Mouse (Mus musculus) kidney, embryonic 14.5 days (tissue): Measurements from ENCODE around the gene Rab3ip. TPM values are rescaled to one million over a fixed set of nuclear protein-coding genes. Genes with fewer than 3 reads are reported as not detected.

Experiments
- ATAC-seq: fragments of 200-750 bp; cut with Nextera tagmentation; 2 replicates; pipeline ENCODE4 v1.8.0; 2017; ENCODE audit warnings: moderate number of reproducible peaks, mild to moderate bottlenecking, moderate TSS enrichment, moderate library complexity; ENCODE audit not compliant: low FRiP score, low TSS enrichment
- H3K27ac ChIP-seq: fragments of 300-500 bp; sonication (generic); 2 replicates; pipeline ENCODE4 v1.5.1; 2014; ENCODE audit warnings: low read depth, mild to moderate bottlenecking, low read length, moderate library complexity, mixed read lengths
- H3K27me3 ChIP-seq: fragments of 300-500 bp; sonication (generic); 2 replicates; pipeline ENCODE4 v1.6.1; 2014; ENCODE audit warnings: mild to moderate bottlenecking, low read length; ENCODE audit not compliant: control insufficient read depth, insufficient read depth
- H3K36me3 ChIP-seq: fragments of 300-500 bp; sonication (generic); 2 replicates; pipeline ENCODE4 v1.6.1; 2014; ENCODE audit warnings: low read length, mixed read lengths; ENCODE audit not compliant: control insufficient read depth, insufficient read depth
- H3K4me1 ChIP-seq: fragments of 300-500 bp; sonication (generic); 2 replicates; pipeline ENCODE4 v1.6.1; 2014; ENCODE audit warnings: low read length, mixed read lengths; ENCODE audit not compliant: control insufficient read depth, insufficient read depth
- H3K4me2 ChIP-seq: fragments of 300-500 bp; sonication (generic); replicated peaks from 2 replicates; pipeline ENCODE4 v1.6.1; 2014; ENCODE audit warnings: low read depth, mild to moderate bottlenecking, low read length
- H3K4me3 ChIP-seq: fragments of 300-500 bp; sonication (generic); 2 replicates; pipeline ENCODE4 v1.5.1; 2014; ENCODE audit warnings: mild to moderate bottlenecking, low read length
- H3K9ac ChIP-seq: fragments of 300-500 bp; sonication (generic); 2 replicates; pipeline ENCODE4 v1.6.1; 2014; ENCODE audit warnings: low read depth, mild to moderate bottlenecking, low read length, moderate library complexity
- H3K9me3 ChIP-seq: fragments of 300-500 bp; sonication (generic); 2 replicates; pipeline ENCODE4 v1.6.1; 2016; ENCODE audit warnings: low read length; ENCODE audit not compliant: control insufficient read depth
- WGBS: fragments of 180-500 bp; shearing (Covaris S2); extraction: QIAGEN DNeasy Blood & Tissue Kit; methylation state at CpG from one replicate; pipeline ENCODE4 v1.1.7; 2014; 5-methylcytosine and 5-hydroxymethylcytosine counted together
- polyA plus RNA-seq: library from polyadenylated mRNA; unstranded; fragments of >200 nt; fragmentation: Nextera tagmentation; extraction: Ambion mirVana; gene quantifications from 2 replicates; pipeline ENCODE4 v1.2.1, GENCODE M21; 2014

Gene Rab3ip
- polyA plus RNA-seq, 1 experiment from 2014 or later: 102 TPM

GRCm38 (mm10) chr10:116877436-116877835 lies 73.1 kb downstream of the Rab3ip start:
- Histone ChIP-seq H3K4me1 (no peaks in the 10 kb centered on the region), H3K4me3 (no peak overlapping the region), H3K27ac (no peak overlapping the region), H3K9ac (no peak overlapping the region), H3K4me2 (no peak overlapping the region), H3K9me3 (no peaks in the 10 kb centered on the region), H3K27me3 (no peaks in the 10 kb centered on the region), H3K36me3 (no peaks in the 10 kb centered on the region)
- no peak for ATAC-seq
- 81% methylated on average over 4 of the region's 4 CpGs for WGBS

- 61% methylated on average over 9 of the region's 9 CpGs for WGBS
- H3K4me2 ChIP-seq: no peak overlapping the region
- H3K4me1 ChIP-seq: 0 out of 2 replicates have a peak, but pooled peaks cover 2% of the 10 kb centered on the region
- H3K9me3 ChIP-seq: no peaks in the 10 kb centered on the region
- H3K36me3 ChIP-seq: no peaks in the 10 kb centered on the region
- no peak overlapping the region for H3K4me3 ChIP-seq
- H3K27me3 ChIP-seq: no peaks in the 10 kb centered on the region
- H3K27ac ChIP-seq: no peak overlapping the region
- no peak for ATAC-seq
- no peak overlapping the region for H3K9ac ChIP-seq
These were observed 76.1 kb downstream of the Rab3ip start for GRCm38 (mm10) chr10:116874490-116874889.

DNA sequence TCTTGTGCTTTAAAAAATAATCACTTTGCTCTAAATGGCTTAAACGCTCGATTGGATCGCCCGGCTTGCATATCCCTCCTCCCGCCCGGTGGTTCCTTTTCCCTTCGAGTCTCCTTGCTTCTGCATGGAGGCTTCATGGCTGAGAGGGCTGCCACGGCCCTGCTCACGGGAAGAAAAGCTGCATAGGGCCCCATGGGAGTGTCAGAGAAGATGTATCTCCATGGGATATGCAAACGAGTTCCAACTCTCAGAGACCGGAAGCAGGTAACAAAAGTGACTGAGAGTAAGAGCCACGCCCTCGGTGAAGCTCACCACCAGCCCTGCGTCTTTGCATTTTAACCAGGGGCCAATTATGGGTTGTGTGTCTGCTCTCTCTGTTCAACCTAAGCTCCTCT lies 78.6 kb downstream of the Rab3ip start:
- Histone ChIP-seq H3K27me3 (no peaks in the 10 kb centered on the region), H3K36me3 (no peaks in the 10 kb centered on the region), H3K4me1 (0 out of 2 replicates have a peak, but pooled peaks cover 2% of the 10 kb centered on the region), H3K9me3 (no peaks in the 10 kb centered on the region), H3K4me2 (peak overlapping the region; percentile 43), H3K27ac (no peak overlapping the region), H3K4me3 (peak overlapping the region; percentile 22), H3K9ac (no peak overlapping the region)
- WGBS: 21% methylated on average over 14 of the region's 14 CpGs
- peak; percentile 53 for ATAC-seq

DNA sequence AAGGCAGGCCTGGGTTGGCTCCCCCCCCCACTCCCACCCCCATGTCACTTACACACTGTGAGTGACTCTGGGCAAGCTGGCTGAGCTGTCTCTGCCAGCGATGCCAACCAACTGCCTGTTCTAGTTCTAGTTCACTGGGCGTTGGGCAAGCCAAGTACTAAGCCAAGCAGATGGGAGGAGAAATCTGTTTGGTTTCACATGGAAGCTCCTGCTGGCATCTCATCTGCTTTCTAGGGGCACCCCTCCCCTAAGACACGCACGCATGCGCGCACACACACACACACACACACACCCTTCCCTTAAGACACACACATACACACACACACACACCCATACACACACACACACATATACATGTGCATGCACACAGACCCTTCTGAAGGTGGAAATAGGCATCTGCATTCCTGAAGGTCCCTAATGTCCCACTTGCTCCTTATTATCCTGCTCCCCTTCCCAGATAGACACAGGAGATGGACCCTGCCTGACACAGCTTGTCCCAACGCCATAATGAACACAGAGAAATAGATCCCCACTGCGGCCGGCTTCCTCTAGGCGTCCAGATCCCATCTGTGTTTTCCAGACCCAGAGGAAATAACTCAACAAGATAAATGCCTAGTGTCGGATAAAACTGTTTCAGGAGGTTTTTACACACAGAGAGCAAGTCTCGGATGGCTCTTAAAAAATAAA lies 79.1 kb downstream of the Rab3ip start:
- peak; percentile 72 for ATAC-seq
- WGBS: 46% methylated on average over 12 of the region's 12 CpGs
- H3K4me1 ChIP-seq: 0 out of 2 replicates have a peak, but pooled peaks cover 2% of the 10 kb centered on the region
- H3K27me3 ChIP-seq: no peaks in the 10 kb centered on the region
- no peak overlapping the region for H3K9ac ChIP-seq
- no peaks in the 10 kb centered on the region for H3K36me3 ChIP-seq
- peak overlapping the region; percentile 22 for H3K4me3 ChIP-seq
- no peak overlapping the region for H3K27ac ChIP-seq
- peak overlapping the region; percentile 43 for H3K4me2 ChIP-seq
- no peaks in the 10 kb centered on the region for H3K9me3 ChIP-seq

- Histone ChIP-seq H3K27me3 (no peaks in the 10 kb centered on the region), H3K36me3 (no peaks in the 10 kb centered on the region), H3K4me2 (no peak overlapping the region), H3K9ac (no peak overlapping the region), H3K27ac (no peak overlapping the region), H3K4me3 (no peak overlapping the region), H3K9me3 (no peaks in the 10 kb centered on the region), H3K4me1 (0 out of 2 replicates have a peak, but pooled peaks cover 2% of the 10 kb centered on the region)
- WGBS: 82% methylated on average over 6 of the region's 6 CpGs
- ATAC-seq: no peak
These were observed 79.8 kb downstream of the Rab3ip start for GRCm38 (mm10) chr10:116870819-116871218.

Other genes with a start within 250 kb of the Rab3ip start
- gene Myrfl, start 53.9 kb downstream of the Rab3ip start, polyA plus RNA-seq: 0.10 TPM in 1 of 2 replicates, not detected in the other
- gene Gm10271, start 21.8 kb upstream of the Rab3ip start, polyA plus RNA-seq: not detected in 2 replicates
- not detected in 2 replicates for gene Best3, start 35.5 kb upstream of the Rab3ip start, polyA plus RNA-seq
- gene Lrrc10, start 94.6 kb upstream of the Rab3ip start, polyA plus RNA-seq: not detected in 2 replicates
- gene Cct2, start 113.0 kb upstream of the Rab3ip start, polyA plus RNA-seq: 305 and 310 TPM in 2 replicates
- 25.4 and 28.0 TPM in 2 replicates for gene Frs2, start 197.8 kb upstream of the Rab3ip start, polyA plus RNA-seq